Mouse (Mus musculus) C2C12 (cell line): ENCODE measurements around the gene Dach1. TPM values are rescaled to one million over a fixed set of nuclear protein-coding genes. Genes with fewer than 3 reads are reported as not detected.

Experiments
- H3K27me3 ChIP-seq: one replicate; pipeline ENCODE4 v1.6.1; 2011; ENCODE audit not compliant: control insufficient read depth, insufficient read depth, insufficient read length
- H3K36me3 ChIP-seq: one replicate; pipeline ENCODE4 v1.6.1; 2011; ENCODE audit not compliant: control insufficient read depth, insufficient read depth
- H3K4me3 ChIP-seq: one replicate; pipeline ENCODE4 v1.5.1; 2011; ENCODE audit warnings: mild to moderate bottlenecking, control low read depth; ENCODE audit not compliant: poor library complexity, insufficient read depth, severe bottlenecking
- H3K79me2 ChIP-seq: one replicate; pipeline ENCODE4 v1.6.1; 2011; ENCODE audit not compliant: control insufficient read depth, insufficient read depth
- H3K79me3 ChIP-seq: one replicate; pipeline ENCODE4 v1.6.1; 2011; ENCODE audit warnings: low read depth, control low read depth
- H3ac ChIP-seq: one replicate; pipeline ENCODE3; 2011; ENCODE audit warnings: low read depth; ENCODE audit not compliant: control insufficient read depth, insufficient read length
- CEBPB ChIP-seq: IDR thresholded peaks from one replicate; pipeline ENCODE4 v1.6.1; 2011; ENCODE audit warnings: low read depth, mild to moderate bottlenecking, control low read depth, moderate library complexity
- CTCF ChIP-seq: IDR thresholded peaks from one replicate; pipeline ENCODE4 v1.5.1; 2011; ENCODE audit not compliant: control insufficient read depth, insufficient read depth, insufficient read length
- FOSL1 ChIP-seq: IDR thresholded peaks from one replicate; pipeline ENCODE4 v1.8.0; 2011; ENCODE audit warnings: mild to moderate bottlenecking, low read length; ENCODE audit not compliant: poor library complexity, insufficient read depth, severe bottlenecking
- MAX ChIP-seq: IDR thresholded peaks from one replicate; pipeline ENCODE4 v1.6.1; 2011; ENCODE audit warnings: mild to moderate bottlenecking, control low read depth
- MYOD1 ChIP-seq: IDR thresholded peaks from one replicate; pipeline ENCODE4 v1.6.1; 2011; ENCODE audit warnings: low read depth; ENCODE audit not compliant: control insufficient read depth, insufficient read length
- MYOG ChIP-seq: IDR thresholded peaks from one replicate; pipeline ENCODE4 v1.6.1; 2011; ENCODE audit not compliant: control insufficient read depth, insufficient read length; ENCODE audit errors: extremely low read depth
- USF1 ChIP-seq: IDR thresholded peaks from one replicate; pipeline ENCODE4 v1.6.1; 2011; ENCODE audit warnings: low read depth, mild to moderate bottlenecking, control low read depth, moderate library complexity
- polyA plus RNA-seq: library from polyadenylated mRNA; unstranded; fragments of >200 nt; fragmentation: generic; extraction: Trizol; gene quantifications from one replicate; pipeline ENCODE4 v1.2.1, GENCODE M21; 2012; ENCODE audit warnings: missing spikeins

Dach1 gene
- polyA plus RNA-seq, 1 experiment, result not detected

- Histone ChIP-seq H3K27me3 (no peaks in the 10 kb centered on the region), H3ac (no peak overlapping the region), H3K79me3 (no peaks in the 10 kb centered on the region), H3K4me3 (no peak overlapping the region), H3K36me3 (no peaks in the 10 kb centered on the region), H3K79me2 (no peaks in the 10 kb centered on the region)
- no peak for TF ChIP-seq FOSL1
- no peak for TF ChIP-seq CEBPB
- TF ChIP-seq MYOG, result no peak
- TF ChIP-seq USF1, result no peak
- no peak for TF ChIP-seq MYOD1
- no peak for TF ChIP-seq CTCF
Observed at GRCm38 (mm10) chr14:98008501-98008900, 161.1 kb downstream of the Dach1 start.

GRCm38 (mm10) chr14:98002021-98002680 lies 167.4 kb downstream of the Dach1 start:
- Histone ChIP-seq H3K4me3 (no peak overlapping the region), H3ac (no peak overlapping the region), H3K27me3 (no peaks in the 10 kb centered on the region), H3K36me3 (no peaks in the 10 kb centered on the region), H3K79me3 (no peaks in the 10 kb centered on the region), H3K79me2 (no peaks in the 10 kb centered on the region)
- TF ChIP-seq FOSL1 (no peak), MYOG (no peak), MAX (no peak), CEBPB (no peak), MYOD1 (no peak), CTCF (no peak), USF1 (no peak)

DNA sequence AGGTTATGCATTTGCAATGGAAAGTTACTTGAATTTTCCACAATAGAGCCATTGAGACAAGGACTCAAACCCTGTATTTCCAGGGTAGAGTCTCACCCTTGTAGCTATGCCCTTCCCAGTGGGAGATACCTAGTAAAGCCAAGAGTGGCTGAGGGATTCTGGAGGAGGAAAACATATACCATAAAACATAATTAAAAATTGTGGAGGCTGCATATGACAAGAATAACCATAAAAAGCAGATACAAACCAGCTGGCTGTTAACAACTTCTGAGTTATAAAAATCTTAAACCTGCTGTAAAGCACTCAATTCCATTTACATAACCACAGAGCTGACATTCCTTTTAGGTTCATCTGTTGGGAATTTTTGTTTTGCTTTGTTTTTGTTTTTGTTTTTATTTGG lies 171.0 kb downstream of the Dach1 start:
- Histone ChIP-seq H3ac (no peak overlapping the region), H3K36me3 (no peaks in the 10 kb centered on the region), H3K4me3 (no peak overlapping the region), H3K79me2 (no peaks in the 10 kb centered on the region), H3K27me3 (no peaks in the 10 kb centered on the region), H3K79me3 (no peaks in the 10 kb centered on the region)
- no peak for TF ChIP-seq MAX
- no peak for TF ChIP-seq FOSL1
- no peak for TF ChIP-seq CEBPB
- no peak for TF ChIP-seq USF1
- TF ChIP-seq MYOG, result no peak
- no peak for TF ChIP-seq MYOD1
- TF ChIP-seq CTCF, result no peak

DNA sequence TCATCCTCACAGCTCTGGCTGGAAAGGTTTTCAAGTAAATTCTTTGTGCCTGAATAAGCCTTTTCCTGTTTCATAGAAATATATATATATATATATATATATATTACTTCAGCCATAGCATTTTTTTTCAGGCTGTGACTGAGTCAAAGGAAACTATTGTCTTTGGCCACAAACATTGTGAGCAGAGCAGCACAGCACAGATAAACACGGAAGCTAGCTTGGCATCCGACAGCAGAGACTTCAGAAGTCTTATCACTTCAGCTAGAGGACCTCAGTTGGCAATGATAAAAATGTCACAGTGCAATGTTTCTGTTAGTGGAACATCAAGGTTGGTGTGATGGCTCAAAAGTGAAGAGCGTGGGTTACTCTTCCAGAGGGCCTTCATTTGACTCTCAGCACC lies 186.3 kb downstream of the Dach1 start:
- TF ChIP-seq CTCF, result no peak
- TF ChIP-seq MYOD1, result no peak
- no peak for TF ChIP-seq CEBPB
- no peak for TF ChIP-seq FOSL1
- no peak for TF ChIP-seq USF1
- no peak for TF ChIP-seq MYOG
- no peak for TF ChIP-seq MAX
- Histone ChIP-seq H3K4me3 (no peak overlapping the region), H3K36me3 (no peaks in the 10 kb centered on the region), H3K79me3 (no peaks in the 10 kb centered on the region), H3K27me3 (no peaks in the 10 kb centered on the region), H3ac (no peak overlapping the region), H3K79me2 (no peaks in the 10 kb centered on the region)

DNA sequence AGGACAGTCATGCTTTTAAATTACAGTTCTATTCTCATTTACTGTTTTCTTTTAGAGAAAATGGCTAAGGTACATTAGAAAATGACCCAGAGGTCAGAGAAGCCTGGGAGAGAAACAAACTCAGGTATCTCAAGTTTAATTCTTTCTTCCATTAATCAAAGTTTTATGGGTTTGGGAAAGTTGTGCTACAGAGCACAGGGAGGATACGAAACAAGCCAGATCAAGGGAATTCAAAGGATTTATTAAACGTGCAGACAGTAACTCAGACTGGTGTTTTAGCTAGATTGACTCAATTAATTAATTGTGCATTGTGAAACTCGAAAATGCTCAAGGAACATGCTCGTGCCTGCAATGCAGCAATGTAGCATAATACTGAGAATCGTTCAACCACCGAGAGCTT lies 186.9 kb downstream of the Dach1 start:
- Histone ChIP-seq H3K36me3 (no peaks in the 10 kb centered on the region), H3K79me3 (no peaks in the 10 kb centered on the region), H3ac (no peak overlapping the region), H3K27me3 (no peaks in the 10 kb centered on the region), H3K79me2 (no peaks in the 10 kb centered on the region), H3K4me3 (no peak overlapping the region)
- no peak for TF ChIP-seq MYOD1
- no peak for TF ChIP-seq USF1
- no peak for TF ChIP-seq CEBPB
- no peak for TF ChIP-seq MAX
- TF ChIP-seq FOSL1, result no peak
- no peak for TF ChIP-seq MYOG
- no peak for TF ChIP-seq CTCF

DNA sequence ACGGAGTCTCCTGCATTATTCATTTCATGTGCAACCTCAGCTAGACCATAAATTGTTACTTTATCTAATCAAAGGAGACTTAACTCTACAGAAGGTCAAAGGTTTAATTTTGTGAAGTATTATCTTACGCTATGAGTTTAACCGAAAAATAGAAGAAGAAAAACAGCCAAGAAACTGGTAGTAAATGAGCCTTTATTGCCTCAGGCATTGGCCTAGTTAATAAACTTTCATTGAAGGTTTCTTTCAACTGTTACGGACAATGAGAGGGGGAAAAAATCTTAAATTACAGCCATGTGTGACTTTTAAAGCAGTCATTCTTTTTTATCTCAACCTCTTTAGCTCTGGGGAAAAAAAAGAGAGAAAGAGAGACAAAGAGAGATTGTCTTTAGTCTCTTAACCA lies 188.7 kb downstream of the Dach1 start:
- no peak for TF ChIP-seq MYOG
- no peak for TF ChIP-seq CTCF
- TF ChIP-seq MYOD1, result no peak
- no peak for TF ChIP-seq FOSL1
- TF ChIP-seq MAX, result no peak
- no peak for TF ChIP-seq USF1
- TF ChIP-seq CEBPB, result no peak
- Histone ChIP-seq H3K27me3 (no peaks in the 10 kb centered on the region), H3K36me3 (no peaks in the 10 kb centered on the region), H3K4me3 (no peak overlapping the region), H3K79me3 (no peaks in the 10 kb centered on the region), H3ac (no peak overlapping the region), H3K79me2 (no peaks in the 10 kb centered on the region)
